16 mouse cellular contexts compared by ENCODE assay signal in genomic region chr9:43269166-43269565, GRCm38 (mm10). TPM values are rescaled to one million over a fixed set of nuclear protein-coding genes. Genes with fewer than 3 reads are reported as not detected.
DNase-seq lines count a peak whose midpoint lies in the region; ATAC-seq and TF ChIP-seq lines count a peak whose summit lies in the region.
"Had no signal": no experiment of that assay in that cellular context is flagged by ENCODE, and none has a peak within 500 bp of the region (broad histone marks: within the 10 kb centered on the region; RNA-seq: fewer than 3 reads in every experiment).

No protein-coding gene starts in this region.

- no peaks in the 10 kb centered on the region for H3K36me3 ChIP-seq in forebrain, embryonic 16.5 days (ENCODE audit: control insufficient read depth, insufficient read depth)
- H3K36me3 ChIP-seq in limb, embryonic 13.5 days: no peaks in the 10 kb centered on the region
- H3K36me3 ChIP-seq: heart, embryonic 13.5 days had no signal

- H3K4me3 ChIP-seq in forebrain, embryonic 16.5 days (replicated peaks; ENCODE audit: low read length): no peak overlapping the region
- H3K4me3 ChIP-seq in limb, embryonic 13.5 days: no peak overlapping the region
- H3K4me3 ChIP-seq: gastrocnemius, adult 2 months; heart, embryonic 13.5 days had no signal

- H3K27me3 ChIP-seq in forebrain, embryonic 16.5 days (replicated peaks; ENCODE audit: control insufficient read depth, insufficient read depth, low read length): peaks cover 12% of the 10 kb centered on the region; the same call in 1 of the 2 replicates
- H3K27me3 ChIP-seq in limb, embryonic 13.5 days: peaks cover 20% of the 10 kb centered on the region

- H3K4me1 ChIP-seq in forebrain, embryonic 16.5 days (replicated peaks; ENCODE audit: control insufficient read depth, insufficient read depth, low read length): peaks cover 15% of the 10 kb centered on the region
- peaks cover 54% of the 10 kb centered on the region for H3K4me1 ChIP-seq in limb, embryonic 13.5 days

- 6% methylated on average over 8 of the region's 8 CpGs for WGBS in forebrain, embryonic 16.5 days
- 16% methylated on average over 8 of the region's 8 CpGs for WGBS in limb, embryonic 13.5 days

- H3K9ac ChIP-seq in forebrain, embryonic 16.5 days (replicated peaks; ENCODE audit: low read depth, low read length): no peak overlapping the region
- no peak overlapping the region for H3K9ac ChIP-seq in limb, embryonic 13.5 days
- H3K9ac ChIP-seq: heart, embryonic 13.5 days had no signal

- TF ChIP-seq POLR2A in brain, embryonic 14.5 days (IDR thresholded peaks at IDR 0.05; ENCODE audit: borderline replicate concordance, extremely low read depth, insufficient read depth, insufficient read length, poor library complexity, severe bottlenecking): no peak

- H3K4me2 ChIP-seq in forebrain, embryonic 16.5 days (ENCODE audit: low read length): no peak overlapping the region
- H3K4me2 ChIP-seq in limb, embryonic 13.5 days (replicated peaks): no peak overlapping the region
- H3K4me2 ChIP-seq: heart, embryonic 13.5 days had no signal

- H3K9me3 ChIP-seq in forebrain, embryonic 16.5 days (ENCODE audit: control insufficient read depth, low read length): no peaks in the 10 kb centered on the region
- H3K9me3 ChIP-seq in limb, embryonic 13.5 days: no peaks in the 10 kb centered on the region
- H3K9me3 ChIP-seq: heart, embryonic 13.5 days had no signal

- ATAC-seq in forebrain, embryonic 16.5 days: peak; percentile 67
- no peak for ATAC-seq in limb, embryonic 13.5 days (ENCODE audit: low FRiP score, low read depth)

- no peak overlapping the region for H3K27ac ChIP-seq in forebrain, embryonic 16.5 days (ENCODE audit: low read length)
- H3K27ac ChIP-seq in limb, embryonic 13.5 days: peak overlapping the region; percentile 23; the same call in 1 of the 2 replicates
- H3K27ac ChIP-seq: gastrocnemius, adult 2 months; heart, embryonic 13.5 days had no signal

- peak; percentile 39 for DNase-seq in layer of hippocampus, adult 11-12 months (ENCODE audit: low spot score)
- no peak for DNase-seq in layer of hippocampus, adult 9-10 months (ENCODE audit: low spot score)
- DNase-seq in brain, embryonic 14.5 days (ENCODE audit: low read depth): peak; percentile 92
- DNase-seq in cerebellum, adult 11 months: no peak
- no peak for DNase-seq in urinary bladder, postnatal 10 days (ENCODE audit: low spot score)
- DNase-seq in T-cell, adult 2 months (ENCODE audit: low spot score): no peak
- DNase-seq: adrenal gland, postnatal 14 days; cerebellum, adult 8-10 months; gastrocnemius, adult 2 months; spleen, adult 18-20 months; thymus, adult 2 months had no signal

- no peak for TF ChIP-seq CTCF in brain, embryonic 14.5 days (IDR thresholded peaks at IDR 0.05; ENCODE audit: borderline replicate concordance, extremely low read depth, insufficient read depth, insufficient read length)

RNA-seq across cellular contexts. Expression of gene Oaf, which starts 29.5 kb away (rescaled TPM):
- polyA plus RNA-seq in brain, embryonic 14.5 days (2012; rRNA removed): 11.5 and 13.1 TPM in 2 replicates
- polyA plus RNA-seq in forebrain, embryonic 16.5 days (2015; fragmentation: Nextera tagmentation; extraction: Ambion mirVana): 5.7 and 10.5 TPM in 2 replicates
- polyA plus RNA-seq in limb, embryonic 13.5 days (2015; fragmentation: Nextera tagmentation; extraction: Ambion mirVana): 103 and 106 TPM in 2 replicates

RNA-seq across cellular contexts. Expression of gene Trim29, which starts 41.5 kb away (rescaled TPM):
- 2.8 and 2.9 TPM in 2 replicates for polyA plus RNA-seq in brain, embryonic 14.5 days (2012; rRNA removed)
- 0.17 TPM in 1 of 2 replicates, not detected in the other for polyA plus RNA-seq in forebrain, embryonic 16.5 days (2015; fragmentation: Nextera tagmentation; extraction: Ambion mirVana)
- 22.8 and 26.1 TPM in 2 replicates for polyA plus RNA-seq in limb, embryonic 13.5 days (2015; fragmentation: Nextera tagmentation; extraction: Ambion mirVana)
- polyA plus RNA-seq: liver, embryonic 16.5 days had no signal

RNA-seq across cellular contexts. Expression of gene Pou2f3, which starts 59.0 kb away (rescaled TPM):
- polyA plus RNA-seq in brain, embryonic 14.5 days (2012; rRNA removed): 0.25 and 0.50 TPM in 2 replicates
- not detected in 2 replicates for polyA plus RNA-seq in forebrain, embryonic 16.5 days (2015; fragmentation: Nextera tagmentation; extraction: Ambion mirVana)
- polyA plus RNA-seq in limb, embryonic 13.5 days (2015; fragmentation: Nextera tagmentation; extraction: Ambion mirVana): 0.74 and 1.1 TPM in 2 replicates
- polyA plus RNA-seq: C2C12; heart, embryonic 13.5 days had no signal

Comparison
In these comparisons a context has a peak if more than half of its experiments do, and no peak if none do; other contexts are left out.
1. DNase-seq: peak in layer of hippocampus, adult 11-12 months (single experiment) and brain, embryonic 14.5 days (single experiment); none in layer of hippocampus, adult 9-10 months (single experiment), cerebellum, adult 11 months (single experiment), urinary bladder, postnatal 10 days (single experiment) and T-cell, adult 2 months (single experiment).